In genomic region chr12:105032147-105032831, GRCm38 (mm10) we compare ENCODE assay signal across 8 mouse cellular contexts. TPM values are rescaled to one million over a fixed set of nuclear protein-coding genes. Genes with fewer than 3 reads are reported as not detected.
A peak's percentile ranks its signal among the peaks of the same experiment; 100 is the strongest.
DNase-seq lines count a peak whose midpoint lies in the region; ATAC-seq lines count a peak whose summit lies in the region.

Gene Glrx5 (plus strand): TSS chr12:105032688.

- DNase-seq in T-cell, adult 2 months (ENCODE audit: low spot score), result peak; percentile 99
- peak; percentile 98 to 99 for DNase-seq in cerebellum, postnatal 36 days
- DNase-seq in frontal cortex, postnatal 36 days (ENCODE audit: low spot score in 2 of 2), result peak; percentile 99 to 100
- peak; percentile 100 for DNase-seq in left cerebral cortex, adult 11 months (ENCODE audit: low spot score)
- peak; percentile 99 to 100 for DNase-seq in lung, postnatal 4 days
- DNase-seq in retina, postnatal 7 days (ENCODE audit: low read depth, low spot score), result peak; percentile 99
- DNase-seq in urinary bladder, adult 2 months (ENCODE audit: low spot score), result peak; percentile 94

- H3K4me3 ChIP-seq in hindbrain, embryonic 15.5 days, result peak within 1 kb of the TSS; percentile 84

- peaks cover 41% of the 10 kb centered on the region for H3K4me1 ChIP-seq in hindbrain, embryonic 15.5 days (replicated peaks)

- peak within 1 kb of the TSS; percentile 84 for H3K9ac ChIP-seq in hindbrain, embryonic 15.5 days

- no peaks in the 10 kb centered on the region for H3K27me3 ChIP-seq in hindbrain, embryonic 15.5 days

- under 1% methylated on average over 70 of the region's 72 CpGs for WGBS in hindbrain, embryonic 15.5 days

- peaks cover 13% of the 10 kb centered on the region; the same call in 1 of the 2 replicates for H3K36me3 ChIP-seq in hindbrain, embryonic 15.5 days

- peak within 1 kb of the TSS; percentile 82 for H3K27ac ChIP-seq in hindbrain, embryonic 15.5 days (replicated peaks)

- H3K4me2 ChIP-seq in hindbrain, embryonic 15.5 days, result peak within 1 kb of the TSS; percentile 88

- H3K9me3 ChIP-seq in hindbrain, embryonic 15.5 days, result no peaks in the 10 kb centered on the region

- peak; percentile 99 for ATAC-seq in hindbrain, embryonic 15.5 days (ENCODE audit: low FRiP score, low read depth)

RNA-seq across cellular contexts. Expression of gene Glrx5, which starts in this region (rescaled TPM):
- 164 and 169 TPM in 2 replicates for polyA plus RNA-seq in hindbrain, embryonic 15.5 days (2015; fragmentation: Nextera tagmentation; extraction: Ambion mirVana)
- polyA plus RNA-seq in urinary bladder, adult 2 months (2012; rRNA removed), result 47.7 and 53.9 TPM in 2 replicates

Comparison
In these comparisons a context has a peak if more than half of its experiments do, and no peak if none do; other contexts are left out.
1. Peak in every context shown above with its lines: DNase-seq, ATAC-seq, H3K4me3 ChIP-seq and H3K27ac ChIP-seq.